Mouse (Mus musculus) neural tube, embryonic 15.5 days (tissue): Measurements from ENCODE around the gene Drg1. TPM values are rescaled to one million over a fixed set of nuclear protein-coding genes. Genes with fewer than 3 reads are reported as not detected.
"Not testable (repeated sequence)": the region's sequence is repeated elsewhere in the genome, so short reads cannot be mapped to it uniquely, and the experiment has no call there.

Experiments
- ATAC-seq: fragments of 200-750 bp; cut with Nextera tagmentation; 2 replicates; pipeline ENCODE4 v1.8.0; 2017; ENCODE audit warnings: mild to moderate bottlenecking, moderate TSS enrichment, moderate library complexity; ENCODE audit not compliant: low FRiP score
- H3K27ac ChIP-seq: fragments of 300-500 bp; sonication (generic); replicated peaks from 2 replicates; pipeline ENCODE4 v1.5.1; 2015; ENCODE audit warnings: mild to moderate bottlenecking, inconsistent platforms
- H3K27me3 ChIP-seq: fragments of 300-500 bp; sonication (generic); replicated peaks from 2 replicates; pipeline ENCODE4 v1.6.1; 2015; ENCODE audit warnings: inconsistent platforms
- H3K36me3 ChIP-seq: fragments of 300-500 bp; sonication (generic); 2 replicates; pipeline ENCODE4 v1.6.1; 2015; ENCODE audit warnings: inconsistent platforms
- H3K4me1 ChIP-seq: fragments of 300-500 bp; sonication (generic); 2 replicates; pipeline ENCODE4 v1.6.1; 2015; ENCODE audit warnings: inconsistent platforms
- H3K4me2 ChIP-seq: fragments of 300-500 bp; sonication (generic); 2 replicates; pipeline ENCODE4 v1.6.1; 2015; ENCODE audit warnings: inconsistent platforms, mild to moderate bottlenecking, moderate library complexity
- H3K4me3 ChIP-seq: fragments of 300-500 bp; sonication (generic); replicated peaks from 2 replicates; pipeline ENCODE4 v1.5.1; 2015; ENCODE audit warnings: mild to moderate bottlenecking, inconsistent platforms
- H3K9ac ChIP-seq: fragments of 300-500 bp; sonication (generic); replicated peaks from 2 replicates; pipeline ENCODE4 v1.6.1; 2015; ENCODE audit warnings: mild to moderate bottlenecking, inconsistent platforms
- H3K9me3 ChIP-seq: fragments of 300-500 bp; sonication (generic); replicated peaks from 2 replicates; pipeline ENCODE4 v1.6.1; 2016; ENCODE audit warnings: inconsistent platforms
- WGBS: fragments of 180-500 bp; shearing (Covaris S2); methylation state at CpG from one replicate; pipeline ENCODE4 v1.1.7; 2015; ENCODE audit warnings: mixed read lengths; 5-methylcytosine and 5-hydroxymethylcytosine counted together
- polyA plus RNA-seq: library from polyadenylated mRNA; unstranded; fragments of >200 nt; fragmentation: Nextera tagmentation; extraction: Ambion mirVana; gene quantifications from 2 replicates; pipeline ENCODE4 v1.2.1, GENCODE M21; 2015

Gene Drg1
- polyA plus RNA-seq, 1 experiment from 2014 or later, result 194 TPM

DNA sequence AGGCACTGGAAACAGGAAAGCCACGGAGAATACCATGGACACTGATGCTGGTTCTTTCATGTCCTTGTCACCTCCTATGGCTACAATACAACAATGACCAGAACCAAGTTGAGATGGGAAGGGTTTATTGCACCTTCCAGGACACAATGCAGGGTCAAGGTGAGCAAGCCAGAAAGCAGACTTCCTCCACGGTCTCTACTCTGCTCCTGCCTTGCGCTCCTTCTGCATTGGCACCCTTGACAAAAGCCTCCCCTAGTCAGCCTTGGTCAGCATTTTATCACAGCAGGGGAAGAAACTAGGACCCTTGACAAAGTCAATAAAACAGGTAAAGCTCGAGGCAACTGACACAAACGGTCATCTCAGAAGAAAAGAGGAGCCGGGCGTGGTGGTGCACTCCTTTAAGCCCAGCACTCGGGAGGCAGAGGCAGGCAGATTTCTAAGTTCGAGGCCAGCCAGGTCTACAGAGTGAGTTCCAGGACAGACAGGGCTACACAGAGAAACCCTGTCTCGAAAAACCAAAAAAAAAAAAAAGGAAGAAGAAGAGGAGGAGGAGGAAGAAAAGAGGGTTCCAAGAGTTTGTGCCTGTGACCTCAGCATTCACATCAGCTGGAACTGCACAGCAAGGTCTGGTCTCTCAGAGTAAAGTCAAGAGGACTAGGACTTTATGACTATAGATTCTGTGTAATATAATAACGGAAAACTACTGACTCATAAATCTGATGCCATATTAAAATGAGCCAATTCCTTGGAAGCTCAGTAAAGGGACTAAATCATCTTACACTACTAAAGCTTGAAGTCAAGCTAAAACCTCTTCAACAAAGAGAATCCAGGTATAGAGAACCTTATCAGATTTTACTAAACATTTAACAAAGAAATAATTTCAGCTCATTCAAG lies 92.5 kb downstream of the Drg1 start:
- WGBS, result 86% methylated on average over 11 of the region's 11 CpGs
- peak; percentile 62 for ATAC-seq

GRCm38 (mm10) chr11:3172526-3172925 lies 93.7 kb downstream of the Drg1 start:
- 68% methylated on average over 6 of the region's 6 CpGs for WGBS
- H3K9ac ChIP-seq, H3K4me2 ChIP-seq, H3K4me1 ChIP-seq, ATAC-seq, H3K4me3 ChIP-seq, H3K36me3 ChIP-seq, H3K27ac ChIP-seq, H3K27me3 ChIP-seq: not testable (repeated sequence)
- peaks cover 17% of the 10 kb centered on the region for H3K9me3 ChIP-seq

More for the DNA sequence above, 92.5 kb downstream of the Drg1 start:
- not testable (repeated sequence) for H3K4me2 ChIP-seq, H3K4me1 ChIP-seq, H3K27me3 ChIP-seq, H3K27ac ChIP-seq, H3K4me3 ChIP-seq, H3K9ac ChIP-seq, H3K36me3 ChIP-seq
- H3K9me3 ChIP-seq, result peaks cover 15% of the 10 kb centered on the region

GRCm38 (mm10) chr11:3171931-3172330 lies 94.3 kb downstream of the Drg1 start:
- not testable (repeated sequence) for H3K27ac ChIP-seq, H3K36me3 ChIP-seq, ATAC-seq, H3K9ac ChIP-seq, H3K4me2 ChIP-seq, H3K27me3 ChIP-seq, H3K4me3 ChIP-seq, H3K4me1 ChIP-seq
- WGBS, result 69% methylated on average over 1 of the region's 1 CpGs
- peaks cover 19% of the 10 kb centered on the region for H3K9me3 ChIP-seq

DNA sequence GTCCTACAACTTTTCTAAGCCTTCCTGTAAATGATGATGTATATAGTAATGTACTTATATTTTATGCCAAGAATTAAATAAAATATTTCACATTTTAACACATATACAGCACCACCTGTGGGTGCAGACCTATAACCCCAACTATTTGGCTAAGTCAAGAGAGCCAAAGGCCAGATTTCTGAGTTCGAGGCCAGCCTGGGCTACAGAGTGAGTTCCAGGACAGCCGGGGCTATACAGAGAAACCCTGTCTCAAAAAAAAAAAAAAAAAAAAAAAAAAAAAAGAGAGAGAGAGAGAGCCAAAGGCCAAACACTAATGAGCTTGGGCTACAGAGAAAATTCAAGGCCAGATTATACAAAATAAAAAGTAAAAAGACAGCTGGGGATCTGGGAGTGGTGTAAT lies 97.2 kb downstream of the Drg1 start:
- not testable (repeated sequence) for H3K4me2 ChIP-seq, H3K4me3 ChIP-seq, H3K36me3 ChIP-seq, H3K27me3 ChIP-seq, H3K9ac ChIP-seq, ATAC-seq, H3K4me1 ChIP-seq, H3K27ac ChIP-seq
- 81% methylated on average over 2 of the region's 2 CpGs for WGBS
- peaks cover 25% of the 10 kb centered on the region for H3K9me3 ChIP-seq

GRCm38 (mm10) chr11:3167571-3168001 lies 98.6 kb downstream of the Drg1 start:
- peak; percentile 13; the same call in 1 of the 2 replicates for ATAC-seq
- not testable (repeated sequence) for H3K27ac ChIP-seq, H3K4me1 ChIP-seq, H3K9ac ChIP-seq, H3K36me3 ChIP-seq, H3K4me2 ChIP-seq, H3K27me3 ChIP-seq, H3K4me3 ChIP-seq
- 77% methylated on average over 4 of the region's 4 CpGs for WGBS
- H3K9me3 ChIP-seq, result peaks cover 22% of the 10 kb centered on the region

GRCm38 (mm10) chr11:3167129-3167528 lies 99.1 kb downstream of the Drg1 start:
- H3K9ac ChIP-seq, H3K27me3 ChIP-seq, H3K27ac ChIP-seq, H3K36me3 ChIP-seq, H3K4me2 ChIP-seq, H3K4me1 ChIP-seq, H3K4me3 ChIP-seq: not testable (repeated sequence)
- H3K9me3 ChIP-seq, result peaks cover 26% of the 10 kb centered on the region
- WGBS, result 93% methylated on average over 4 of the region's 4 CpGs
- ATAC-seq, result peak; percentile 20; the same call in 1 of the 2 replicates

GRCm38 (mm10) chr11:3166321-3166720 lies 99.9 kb downstream of the Drg1 start:
- not testable (repeated sequence) for H3K9ac ChIP-seq, H3K4me3 ChIP-seq, H3K4me1 ChIP-seq, H3K27ac ChIP-seq, H3K36me3 ChIP-seq, H3K4me2 ChIP-seq, ATAC-seq, H3K27me3 ChIP-seq
- peaks cover 23% of the 10 kb centered on the region for H3K9me3 ChIP-seq

DNA sequence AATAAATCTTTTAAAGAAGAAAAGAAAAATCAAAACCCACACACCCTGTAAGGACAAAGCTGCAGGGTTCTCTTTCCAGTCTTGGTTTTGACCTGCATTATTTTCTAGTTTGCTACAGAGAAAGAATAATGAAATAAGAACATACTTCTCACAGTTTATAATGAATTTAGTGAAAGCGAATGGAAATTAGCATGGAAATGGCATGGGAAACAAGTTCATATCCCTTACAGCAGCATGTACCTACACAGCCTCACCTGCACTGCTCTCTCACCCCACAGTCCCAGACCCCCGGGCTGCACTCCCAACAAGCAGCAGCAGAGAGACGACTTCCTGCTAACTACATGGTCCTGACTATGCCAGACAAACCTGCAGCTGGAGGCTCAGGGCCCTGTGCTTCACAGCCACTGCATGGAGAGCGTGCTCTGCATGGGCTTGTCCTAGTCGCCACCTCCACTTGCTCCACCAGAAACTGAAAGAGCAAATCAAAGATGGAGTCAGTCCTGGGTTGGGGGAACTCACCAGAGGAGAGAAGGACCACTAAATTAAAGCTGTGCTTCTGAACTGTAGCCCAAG lies 100.9 kb downstream of the Drg1 start:
- H3K4me1 ChIP-seq, H3K27ac ChIP-seq, H3K9ac ChIP-seq, H3K27me3 ChIP-seq, H3K4me3 ChIP-seq, H3K36me3 ChIP-seq, H3K4me2 ChIP-seq: not testable (repeated sequence)
- peaks cover 24% of the 10 kb centered on the region for H3K9me3 ChIP-seq
- WGBS, result 85% methylated on average over 3 of the region's 5 CpGs
- peak; percentile 36 for ATAC-seq

GRCm38 (mm10) chr11:3163661-3164060 lies 102.6 kb downstream of the Drg1 start:
- H3K4me1 ChIP-seq, H3K4me2 ChIP-seq, H3K4me3 ChIP-seq, H3K27ac ChIP-seq, ATAC-seq, H3K27me3 ChIP-seq, H3K36me3 ChIP-seq, H3K9ac ChIP-seq: not testable (repeated sequence)
- peaks cover 24% of the 10 kb centered on the region for H3K9me3 ChIP-seq
- 67% methylated on average over 3 of the region's 3 CpGs for WGBS

DNA sequence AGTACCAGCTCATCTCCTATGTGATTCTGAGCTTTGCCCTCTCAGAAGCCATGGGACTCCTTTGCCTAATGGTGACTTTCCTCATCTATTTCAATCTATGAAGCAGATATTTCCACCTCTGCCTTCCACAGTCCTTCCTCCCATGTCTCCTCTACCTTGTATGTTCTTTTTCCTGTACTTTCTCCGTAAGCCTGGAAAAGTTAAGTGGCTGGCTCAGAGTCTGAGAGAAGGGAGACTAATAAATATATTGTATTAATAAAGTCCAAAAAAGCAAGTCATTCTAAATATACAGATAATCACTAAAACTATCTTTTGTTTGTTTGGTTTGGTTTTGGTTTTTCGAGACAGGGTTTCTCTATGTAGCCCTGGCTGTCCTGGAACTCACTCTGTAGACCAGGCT lies 103.1 kb downstream of the Drg1 start:
- not testable (repeated sequence) for H3K36me3 ChIP-seq, H3K9ac ChIP-seq, H3K27me3 ChIP-seq, H3K27ac ChIP-seq, H3K4me2 ChIP-seq, H3K4me1 ChIP-seq, H3K4me3 ChIP-seq, ATAC-seq
- peaks cover 24% of the 10 kb centered on the region for H3K9me3 ChIP-seq
- 93% methylated on average over 2 of the region's 2 CpGs for WGBS

DNA sequence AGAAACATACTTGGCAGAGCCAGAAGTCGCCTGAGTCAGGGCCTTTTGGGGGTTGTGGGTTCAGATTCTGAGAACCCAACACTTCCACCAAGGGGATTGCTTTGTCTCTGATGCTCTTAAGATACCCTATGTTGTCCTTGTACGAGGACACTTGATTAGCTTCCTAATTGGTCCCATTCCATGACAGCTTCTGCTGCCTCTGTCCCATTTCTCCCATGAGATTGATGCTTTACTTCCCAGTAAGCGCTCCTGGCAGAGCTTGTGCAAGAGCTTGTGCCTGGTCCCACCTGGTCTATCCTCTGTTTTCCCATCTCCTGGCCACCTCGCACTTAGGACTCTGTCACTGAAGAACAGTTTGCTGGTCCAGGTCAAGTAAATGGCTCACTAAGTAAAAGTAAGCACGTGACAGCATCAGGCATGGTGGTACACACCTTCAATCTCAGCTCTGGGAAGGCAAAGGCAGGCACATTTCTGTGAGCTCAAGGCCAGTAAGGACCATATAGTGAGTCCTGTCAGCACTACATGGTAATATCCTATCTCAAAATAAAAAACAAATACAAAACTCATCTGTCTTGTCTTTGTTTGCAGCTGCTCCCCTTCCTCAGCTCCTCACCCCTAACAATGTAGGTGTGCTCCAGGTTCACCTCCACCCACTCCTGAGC lies 103.8 kb downstream of the Drg1 start:
- not testable (repeated sequence) for H3K4me2 ChIP-seq, H3K27me3 ChIP-seq, H3K36me3 ChIP-seq, H3K27ac ChIP-seq, H3K4me1 ChIP-seq, H3K9ac ChIP-seq, H3K4me3 ChIP-seq
- WGBS, result 66% methylated on average over 5 of the region's 5 CpGs
- H3K9me3 ChIP-seq, result peaks cover 23% of the 10 kb centered on the region
- peak; percentile 35 for ATAC-seq

GRCm38 (mm10) chr11:3161370-3161769 lies 104.8 kb downstream of the Drg1 start:
- H3K4me1 ChIP-seq, H3K36me3 ChIP-seq, ATAC-seq, H3K9ac ChIP-seq, H3K4me2 ChIP-seq, H3K27me3 ChIP-seq, H3K4me3 ChIP-seq, H3K27ac ChIP-seq: not testable (repeated sequence)
- H3K9me3 ChIP-seq, result peaks cover 22% of the 10 kb centered on the region
- WGBS, result 75% methylated on average over 1 of the region's 2 CpGs
